Mouse (Mus musculus) left cerebral cortex, postnatal 25 days (tissue): ENCODE data around the gene Trim56. TPM values are rescaled to one million over a fixed set of nuclear protein-coding genes. Genes with fewer than 3 reads are reported as not detected.
A peak's percentile ranks its signal among the peaks of the same experiment; 100 is the strongest.

Experiments used
- DNase-seq, 2 experiments: peaks; one replicate each; pipeline ENCODE4 v3.0.0; 2022; ENCODE audit warnings: low spot score in 2 of 2, mixed read lengths in 1 of 2
- intact Hi-C: fragments of 180-260 bp; cut with DNase I; formaldehyde crosslinking; loops from one replicate; pipeline ENCODE4 v1.15.1; 2025
- total RNA-seq, 2 experiments: library from RNA; stranded (reverse); gene quantifications; 2 replicates each; pipeline ENCODE4 v1.2.3; 2021

The Trim56 gene
- total RNA-seq, 2 experiments from 2014 or later: 3.0 to 3.9 TPM

GRCm38 (mm10) chr5:137110863-137111262 lies 5.1 kb downstream of the Trim56 start:
- intact Hi-C loops: no loop called here
- DNase-seq: no peak

DNA sequence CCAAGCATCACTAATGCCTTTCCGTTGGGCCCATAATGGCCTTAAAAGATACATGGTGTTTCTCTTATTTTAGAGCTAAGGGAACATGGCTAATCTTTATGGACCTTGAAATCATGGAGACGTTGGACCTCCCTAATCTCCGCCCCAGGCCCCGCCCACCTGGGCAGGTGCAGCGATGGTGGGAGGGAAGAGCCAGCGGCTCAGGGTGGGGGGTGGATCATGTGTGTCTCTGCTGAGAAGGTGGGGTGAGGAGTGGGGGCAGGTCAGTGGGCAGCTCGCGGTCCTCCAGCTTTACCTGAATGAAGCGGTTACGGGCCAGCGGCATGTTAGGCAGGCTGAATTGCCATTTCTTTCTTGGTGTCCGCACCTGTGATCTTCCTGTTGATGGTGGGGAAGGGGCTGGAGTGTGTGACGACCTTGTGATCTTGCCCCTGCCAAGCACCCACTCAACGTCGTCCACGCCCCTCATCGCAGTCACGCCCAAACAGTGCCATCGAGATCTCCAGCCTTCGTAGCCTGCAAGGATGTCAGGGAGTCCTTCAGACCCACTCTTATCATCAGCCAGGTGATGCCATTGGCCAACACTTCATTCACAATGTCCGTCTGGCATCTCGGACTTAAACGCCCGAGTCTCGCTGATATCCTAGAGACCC lies 5.9 kb downstream of the Trim56 start:
- no peak for DNase-seq
- intact Hi-C loops: loop anchor here (5.0 kb wide), 1 partner anchor 178 kb away; no protein-coding TSS in a partner anchor

- intact Hi-C loops: loop anchor here (5.0 kb wide), 1 partner anchor 176 kb away; no protein-coding TSS in a partner anchor
- DNase-seq: no peak
Observed at GRCm38 (mm10) chr5:137108111-137108510, 7.9 kb downstream of the Trim56 start.

DNA sequence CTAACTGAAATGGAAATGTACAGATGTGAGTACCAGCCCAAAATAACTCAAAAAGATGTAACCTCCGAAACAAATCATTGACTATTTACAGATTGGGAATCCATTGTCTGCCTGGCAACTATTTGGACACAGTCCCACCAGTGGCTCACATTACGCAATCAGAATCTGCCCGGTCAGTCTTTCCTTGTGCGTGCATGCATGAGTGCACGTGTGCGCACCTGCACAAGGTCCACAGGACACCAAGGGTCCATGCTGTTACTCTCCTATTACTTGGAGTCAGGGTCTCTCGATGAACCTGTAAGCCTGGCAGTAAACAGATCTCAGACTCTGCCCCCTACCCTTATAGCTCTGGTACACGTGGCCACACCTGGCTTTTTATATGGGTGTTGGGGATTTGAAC lies 8.3 kb downstream of the Trim56 start:
- intact Hi-C loops: loop anchor here (1.0 to 5.0 kb wide), 3 partner anchors 45 to 175 kb away; no protein-coding TSS in a partner anchor

DNA sequence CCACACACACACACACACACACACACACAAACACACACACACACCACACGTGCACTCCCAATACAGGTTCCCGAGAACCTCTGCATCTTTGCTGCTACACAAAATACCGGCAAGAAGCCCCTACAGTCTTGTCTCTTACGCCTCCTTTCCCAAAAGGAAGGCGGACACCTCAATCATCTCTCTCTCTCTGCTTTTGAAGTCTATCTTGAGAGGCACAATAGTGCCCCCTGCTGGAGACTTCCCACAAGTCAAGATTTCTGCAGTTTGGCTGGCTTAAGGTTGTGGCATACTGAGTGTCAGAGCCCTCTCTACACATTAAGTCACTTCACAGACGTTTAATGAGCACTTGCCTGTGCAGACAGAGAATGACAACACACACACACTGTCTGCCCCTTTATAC lies 9.0 kb downstream of the Trim56 start:
- DNase-seq: peak; percentile 87 to 91
- intact Hi-C loops: loop anchor here (1.0 to 5.0 kb wide), 3 partner anchors 45 to 175 kb away; no protein-coding TSS in a partner anchor

More for the DNA sequence above, 8.3 kb downstream of the Trim56 start:
- DNase-seq: no peak

GRCm38 (mm10) chr5:137106434-137106833 lies 9.6 kb downstream of the Trim56 start:
- no peak for DNase-seq
- intact Hi-C loops: loop anchor here (2.0 to 5.0 kb wide), 2 partner anchors 82 to 174 kb away; no protein-coding TSS in a partner anchor

DNA sequence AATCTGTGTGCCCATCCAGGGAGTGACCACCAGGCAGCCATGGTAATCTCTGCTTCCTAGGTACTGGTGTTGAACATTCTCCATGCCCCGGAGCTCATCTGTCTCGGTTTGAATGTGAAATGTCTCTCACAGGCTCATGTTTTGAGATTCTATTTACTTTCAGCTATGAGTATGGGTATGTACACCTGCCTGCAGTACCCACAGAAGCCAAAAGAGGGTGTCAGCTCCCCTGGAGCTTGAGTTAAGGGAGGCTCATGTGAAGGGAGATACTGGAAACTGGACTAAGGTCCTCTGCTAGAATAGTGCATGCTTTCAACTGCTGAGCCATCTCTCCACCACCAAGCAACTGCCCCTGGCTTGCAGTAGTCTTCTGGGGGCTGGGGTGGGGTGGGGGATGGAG lies 12.0 kb downstream of the Trim56 start:
- intact Hi-C loops: loop anchor here (2.0 kb wide), 1 partner anchor 71 kb away; no protein-coding TSS in a partner anchor
- DNase-seq: no peak

DNA sequence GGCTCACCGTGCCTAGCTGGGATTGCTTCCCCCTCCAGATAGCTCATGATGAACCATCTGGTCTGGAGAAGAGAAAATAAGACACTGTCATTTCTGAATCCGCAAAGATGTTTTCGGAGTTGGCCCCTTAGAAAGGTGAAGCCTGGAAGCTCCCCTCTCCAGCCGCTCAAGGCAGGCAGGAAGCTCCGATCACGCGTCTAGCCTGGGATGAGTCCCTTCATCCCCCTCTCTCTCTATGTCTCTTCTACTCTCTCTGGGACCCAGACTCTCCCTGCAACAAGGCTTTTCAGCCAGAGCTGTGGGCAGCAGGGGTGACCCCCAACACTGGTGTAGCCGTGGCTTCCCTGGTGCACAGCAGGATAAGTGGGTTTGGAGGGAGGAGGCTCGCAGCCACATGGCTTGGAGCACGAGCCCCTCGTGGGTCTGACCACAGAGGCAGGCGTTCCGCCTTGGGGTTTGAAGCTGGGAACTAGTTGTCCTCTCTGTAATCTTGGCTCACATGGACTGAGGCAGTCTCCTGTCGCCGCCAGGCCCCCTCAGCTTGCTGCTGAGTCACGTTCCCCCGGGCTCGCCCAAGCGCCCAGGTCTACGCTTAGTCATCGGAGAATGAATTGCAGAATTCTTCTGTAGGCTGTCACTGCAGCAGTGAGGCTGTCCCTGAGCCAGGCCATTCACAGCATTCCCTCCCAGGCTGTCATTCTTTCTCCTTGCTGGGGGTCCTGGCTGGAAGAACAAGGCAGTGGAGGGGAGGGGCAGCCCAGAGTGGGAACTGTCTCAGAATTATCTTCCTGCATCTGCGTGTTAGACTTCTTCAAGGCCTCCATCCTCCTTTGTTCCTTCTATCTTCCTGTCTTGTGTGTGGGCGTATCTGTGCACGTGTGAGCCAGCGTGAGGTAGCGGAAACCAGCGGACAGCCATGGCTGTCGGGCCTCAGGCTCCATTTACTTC lies 13.2 kb downstream of the Trim56 start:
- DNase-seq: peak; percentile 72 to 91
- intact Hi-C loops: loop anchor here (2.0 kb wide), 1 partner anchor 70 kb away; no protein-coding TSS in a partner anchor

DNA sequence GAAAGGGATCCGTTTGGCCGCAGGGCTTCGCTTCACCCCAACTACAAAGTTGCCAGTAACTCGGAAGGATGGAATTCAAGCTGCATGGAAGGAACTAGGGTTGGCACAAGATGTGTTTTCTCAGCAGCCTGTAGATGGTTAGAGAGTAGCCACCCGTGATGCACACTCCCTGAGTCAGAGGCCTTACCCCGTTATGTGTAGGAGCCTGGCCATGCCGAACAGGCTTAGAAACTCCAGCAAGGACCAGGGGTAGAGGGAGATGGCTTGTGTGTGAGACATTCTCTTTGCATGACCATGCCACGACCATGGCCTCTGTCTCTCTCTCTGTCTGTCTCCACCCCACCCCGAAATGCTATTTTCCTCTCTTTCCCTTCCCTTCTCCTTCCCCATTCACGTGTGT lies 13.9 kb downstream of the Trim56 start:
- no peak for DNase-seq
- intact Hi-C loops: loop anchor here (2.0 kb wide), 1 partner anchor 69 kb away; no protein-coding TSS in a partner anchor

DNA sequence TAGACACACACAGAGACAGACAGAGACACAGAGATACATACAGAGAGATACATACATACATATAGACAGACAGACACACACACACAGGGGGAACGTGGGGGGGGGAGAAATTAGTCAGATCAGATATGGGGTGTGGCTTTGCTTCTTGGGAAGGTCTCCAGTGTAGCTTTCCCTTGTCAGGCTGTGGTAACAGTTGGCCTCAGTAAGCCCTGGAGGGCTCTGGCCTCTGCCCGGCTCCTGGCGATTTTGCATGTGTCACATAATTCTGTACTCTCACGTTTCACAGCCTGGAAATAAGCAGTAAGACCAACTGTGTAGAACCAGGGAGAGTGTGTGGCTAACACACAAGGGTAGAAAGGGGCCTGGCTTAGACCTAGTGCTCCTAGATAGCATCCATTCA lies 15.3 kb downstream of the Trim56 start:
- DNase-seq: no peak

DNA sequence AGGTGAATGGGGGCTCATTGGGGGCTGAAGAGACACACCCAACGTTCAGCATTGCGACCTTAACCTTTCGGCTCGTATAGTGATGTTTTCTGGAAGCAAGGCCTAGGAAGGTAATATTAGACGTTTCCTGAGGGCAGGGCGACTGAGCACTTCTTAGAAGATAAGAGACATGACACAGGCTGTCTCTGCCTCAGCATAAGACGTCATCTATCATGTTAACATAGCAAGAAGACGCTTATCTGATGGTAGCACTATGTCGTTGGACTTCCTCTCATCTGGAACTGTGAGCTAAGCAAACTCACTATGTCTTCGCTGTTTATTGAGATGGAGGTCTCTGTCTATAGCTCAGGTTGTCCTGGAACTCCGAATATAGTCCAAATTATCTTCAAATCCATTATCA lies 17.6 kb downstream of the Trim56 start:
- DNase-seq: no peak
- intact Hi-C loops: no loop called here

More for the DNA sequence above, 15.3 kb downstream of the Trim56 start:
- intact Hi-C loops: no loop called here

- intact Hi-C loops: no loop called here
- peak; percentile 67 to 83 for DNase-seq
Observed at GRCm38 (mm10) chr5:137096037-137096436, 20.0 kb downstream of the Trim56 start.

DNA sequence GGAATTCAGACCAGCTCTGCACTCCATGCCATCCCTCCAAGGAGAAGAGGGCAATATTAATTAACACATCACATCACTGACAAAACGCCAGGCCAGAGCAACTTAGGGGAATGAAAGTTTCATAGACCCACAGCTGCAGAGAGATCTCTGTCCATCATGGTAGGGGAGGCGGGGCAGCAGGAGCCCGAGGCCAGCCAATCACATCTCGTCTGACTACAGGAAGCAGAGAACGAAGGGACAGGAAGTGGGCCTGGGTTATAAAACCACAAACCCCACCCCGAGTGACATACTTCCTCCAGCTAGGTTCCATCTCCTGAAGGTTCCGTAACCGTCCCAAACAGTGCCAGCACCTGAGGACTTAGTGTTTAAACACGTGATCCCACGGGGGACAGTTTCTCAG lies 20.9 kb downstream of the Trim56 start:
- intact Hi-C loops: no loop called here
- DNase-seq: no peak

GRCm38 (mm10) chr5:137093720-137094119 lies 22.3 kb downstream of the Trim56 start:
- intact Hi-C loops: no loop called here
- no peak for DNase-seq

- DNase-seq: no peak
- intact Hi-C loops: no loop called here
Observed at GRCm38 (mm10) chr5:137091560-137091959, 24.4 kb downstream of the Trim56 start.

DNA sequence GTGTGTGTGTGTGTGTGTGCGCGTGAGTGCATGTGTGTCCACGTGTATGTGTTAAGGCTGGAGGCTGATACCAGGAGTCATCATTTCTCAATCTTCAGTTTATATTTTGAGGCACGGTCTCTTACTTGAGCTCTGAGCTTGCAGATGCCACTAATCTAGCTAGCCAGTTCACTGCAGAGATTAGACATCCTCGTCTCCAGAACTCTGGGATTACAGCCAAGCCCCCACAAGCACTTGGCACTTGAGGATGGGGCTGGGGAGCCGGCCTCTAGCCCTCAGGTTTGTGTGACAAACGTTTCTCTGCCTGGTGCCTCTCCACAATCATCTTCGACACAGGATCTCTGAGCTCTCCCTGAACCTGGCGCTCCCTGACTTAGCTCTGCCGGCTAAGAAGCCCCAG lies 25.1 kb downstream of the Trim56 start:
- intact Hi-C loops: no loop called here
- no peak for DNase-seq

DNA sequence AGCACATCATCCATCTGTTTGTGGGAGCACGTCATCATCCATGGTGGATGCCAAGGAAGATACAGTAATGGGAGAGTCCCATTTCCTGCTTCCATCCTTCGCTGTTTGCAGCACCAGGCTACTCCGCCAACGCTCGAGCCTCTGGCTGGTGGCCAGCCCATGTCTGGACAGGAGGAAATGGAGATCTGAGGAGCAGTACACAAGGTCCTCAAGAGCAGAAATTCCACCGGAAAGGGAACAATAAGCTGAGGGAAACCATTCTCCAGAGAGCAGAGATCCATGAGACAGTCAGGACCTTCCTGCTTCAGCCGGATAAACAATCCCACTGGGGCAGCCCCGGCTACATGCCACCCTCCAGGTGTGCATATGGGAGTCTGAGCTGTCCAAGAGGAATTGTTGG lies 28.6 kb downstream of the Trim56 start:
- DNase-seq: no peak
- intact Hi-C loops: no loop called here

- intact Hi-C loops: no loop called here
- DNase-seq: no peak
Observed at GRCm38 (mm10) chr5:137085731-137086130, 30.3 kb downstream of the Trim56 start.

GRCm38 (mm10) chr5:137085021-137085420 lies 31.0 kb downstream of the Trim56 start:
- no peak for DNase-seq
- intact Hi-C loops: no loop called here

DNA sequence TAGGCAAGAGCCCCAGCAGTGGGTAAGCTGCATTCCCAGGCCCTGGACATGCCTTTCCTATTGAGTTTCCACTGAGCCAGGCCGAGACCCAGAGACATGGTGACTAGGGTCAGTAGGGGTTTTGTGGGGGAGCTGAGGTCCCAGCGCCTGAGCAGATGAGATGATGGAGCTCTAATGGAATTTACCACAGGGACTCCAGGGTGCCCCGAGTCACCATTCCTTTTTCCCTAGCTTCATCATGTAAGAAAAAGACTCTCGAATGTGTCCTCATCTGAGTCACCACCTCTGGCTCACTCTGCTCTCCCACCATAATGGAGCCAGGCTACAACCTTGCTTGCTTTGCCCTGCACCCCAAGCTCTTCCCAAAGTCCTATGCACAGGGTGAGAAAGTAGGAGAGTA lies 33.0 kb downstream of the Trim56 start:
- intact Hi-C loops: no loop called here
- DNase-seq: no peak
